Mouse (Mus musculus): ENCODE measurements at regions not wholly inside any gene's neighbourhood (a gene's known extent, or its start where the extent isn't known, plus 50 kb on each side); places are given as distances from the start of the nearest gene placed in this dataset.

DNA sequence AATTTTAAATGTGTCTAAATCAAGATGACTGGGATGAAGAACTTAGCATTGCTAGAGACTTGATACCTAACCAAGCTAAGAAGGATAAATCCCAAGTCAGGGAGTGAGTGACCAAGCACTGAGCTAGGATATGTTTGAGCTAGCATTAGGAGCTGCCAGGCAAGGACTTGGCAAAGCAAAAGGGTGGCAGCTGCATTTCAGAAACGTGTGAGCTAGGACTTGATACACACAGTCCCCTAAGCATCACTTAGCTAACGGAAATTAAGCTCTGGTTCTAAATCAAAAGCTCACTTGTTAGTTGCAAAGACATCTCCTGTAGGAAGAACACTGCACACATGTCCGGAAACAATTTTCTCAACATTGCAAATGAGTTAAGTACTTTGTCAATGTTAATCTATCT lies 308.2 kb upstream of the Mpped2 start:
- no peaks in the 10 kb centered on the region for H3K27me3 ChIP-seq (replicated peaks; ENCODE audit: control insufficient read depth, insufficient read depth, low read length)
- WGBS: 79% methylated on average over 3 of the region's 3 CpGs

DNA sequence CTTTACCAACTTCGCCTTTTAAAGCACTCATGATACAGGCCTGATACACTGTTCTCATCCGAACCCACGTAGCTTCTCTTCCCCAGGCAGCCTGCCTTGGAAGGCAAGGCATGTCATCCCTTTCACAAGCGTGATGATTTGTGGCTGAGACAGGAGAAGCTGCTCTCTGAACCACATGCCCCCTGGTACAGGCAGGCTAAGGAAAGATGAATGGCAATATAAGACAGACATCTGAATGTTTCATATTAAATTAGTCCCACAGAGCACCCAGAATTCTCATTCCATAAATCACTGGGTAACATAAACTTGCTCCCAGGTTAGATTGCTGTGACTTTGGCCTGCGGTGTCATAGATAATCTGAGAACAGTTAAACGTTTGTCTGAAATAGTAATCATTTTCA lies 280.9 kb upstream of the Mpped2 start:
- DNase-seq (ENCODE audit: low spot score) (no peak), ATAC-seq (replicated peaks; ENCODE audit: low FRiP score, low TSS enrichment, low read depth) (no peak)
- Histone ChIP-seq H3K9ac (ENCODE audit: low read length) (no peak overlapping the region), H3K4me2 (ENCODE audit: low read length) (no peak overlapping the region), H3K4me1 (replicated peaks; ENCODE audit: control insufficient read depth, insufficient read depth, low read length) (no peaks in the 10 kb centered on the region), H3K9me3 (ENCODE audit: control insufficient read depth, low read length) (no peaks in the 10 kb centered on the region), H3K27me3 (replicated peaks; ENCODE audit: control insufficient read depth, insufficient read depth, low read length) (no peaks in the 10 kb centered on the region), H3K36me3 (ENCODE audit: control insufficient read depth, insufficient read depth, low read length) (no peaks in the 10 kb centered on the region), H3K27ac (ENCODE audit: low read depth) (no peak overlapping the region), H3K4me3 (ENCODE audit: low read depth, low read length) (no peak overlapping the region)
- 35% methylated on average over 6 of the region's 6 CpGs for WGBS

More for the DNA sequence above, 308.2 kb upstream of the Mpped2 start:
- Histone ChIP-seq H3K4me1 (replicated peaks; ENCODE audit: control insufficient read depth, insufficient read depth, low read length) (no peaks in the 10 kb centered on the region), H3K9ac (ENCODE audit: low read length) (no peak overlapping the region), H3K36me3 (ENCODE audit: control insufficient read depth, insufficient read depth, low read length) (no peaks in the 10 kb centered on the region), H3K4me2 (ENCODE audit: low read length) (no peak overlapping the region), H3K9me3 (ENCODE audit: control insufficient read depth, low read length) (no peaks in the 10 kb centered on the region), H3K4me3 (ENCODE audit: low read depth, low read length) (no peak overlapping the region), H3K27ac (ENCODE audit: low read depth) (no peak overlapping the region)
- DNase-seq (ENCODE audit: low spot score) (no peak), ATAC-seq (replicated peaks; ENCODE audit: low FRiP score, low TSS enrichment, low read depth) (no peak)

DNA sequence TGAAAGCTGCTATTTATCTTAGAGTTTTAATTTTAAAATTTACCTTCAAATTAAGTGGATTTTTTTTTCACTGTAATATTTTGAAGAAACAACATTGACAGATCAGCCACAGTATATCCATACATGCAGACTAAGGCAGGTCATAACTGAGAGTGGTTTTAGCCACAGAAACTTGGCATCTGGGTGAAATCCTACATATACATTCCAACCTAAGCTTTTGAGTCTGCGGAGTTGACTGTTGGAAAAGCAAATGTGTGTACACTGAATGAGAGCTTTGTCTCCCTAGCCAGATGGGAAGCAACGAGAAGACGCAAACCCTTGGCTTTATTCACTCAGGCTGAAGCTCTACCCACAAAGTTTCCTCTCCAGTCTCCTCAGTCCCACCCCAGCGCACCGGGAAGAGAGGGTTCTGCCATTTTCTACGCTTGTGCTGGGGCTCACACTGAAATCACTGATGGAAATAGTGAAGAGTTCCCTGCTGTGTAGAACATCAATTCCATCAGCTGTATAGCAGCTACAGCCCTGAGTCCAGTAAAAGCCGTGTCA lies 277.5 kb upstream of the Mpped2 start:
- Histone ChIP-seq H3K9me3 (ENCODE audit: control insufficient read depth, low read length) (no peaks in the 10 kb centered on the region), H3K36me3 (ENCODE audit: control insufficient read depth, insufficient read depth, low read length) (no peaks in the 10 kb centered on the region), H3K27ac (ENCODE audit: low read depth) (no peak overlapping the region), H3K4me3 (ENCODE audit: low read depth, low read length) (no peak overlapping the region), H3K4me1 (replicated peaks; ENCODE audit: control insufficient read depth, insufficient read depth, low read length) (no peaks in the 10 kb centered on the region), H3K27me3 (replicated peaks; ENCODE audit: control insufficient read depth, insufficient read depth, low read length) (no peaks in the 10 kb centered on the region), H3K4me2 (ENCODE audit: low read length) (no peak overlapping the region), H3K9ac (ENCODE audit: low read length) (no peak overlapping the region)
- no peak for ATAC-seq (replicated peaks; ENCODE audit: low FRiP score, low TSS enrichment, low read depth)
- no peak for DNase-seq (ENCODE audit: low spot score)
- WGBS: 82% methylated on average over 7 of the region's 7 CpGs

DNA sequence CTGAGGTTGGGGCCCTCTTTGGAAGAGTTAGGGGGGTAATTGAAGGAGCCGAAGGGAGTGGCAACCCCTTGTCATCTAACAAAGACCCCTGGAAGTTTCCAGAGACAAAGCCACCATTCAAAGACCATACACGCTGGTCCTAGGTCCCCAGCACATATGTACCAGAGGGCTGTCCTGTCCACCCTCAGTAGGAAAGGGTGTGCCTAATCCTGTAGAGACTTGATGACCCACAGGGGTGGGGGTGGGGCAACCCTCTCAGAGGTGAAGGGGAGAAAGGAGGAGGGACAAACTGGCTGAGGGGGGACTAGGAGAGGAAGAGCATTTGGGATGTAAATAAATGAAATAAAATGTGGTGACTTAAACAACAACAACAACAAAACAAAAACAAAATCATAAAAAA lies 274.9 kb upstream of the Mpped2 start:
- no peak overlapping the region for H3K4me3 ChIP-seq (ENCODE audit: low read depth, low read length)
- no peak for ATAC-seq (replicated peaks; ENCODE audit: low FRiP score, low TSS enrichment, low read depth)
- no peaks in the 10 kb centered on the region for H3K9me3 ChIP-seq (ENCODE audit: control insufficient read depth, low read length)
- no peaks in the 10 kb centered on the region for H3K4me1 ChIP-seq (replicated peaks; ENCODE audit: control insufficient read depth, insufficient read depth, low read length)
- 89% methylated on average over 2 of the region's 2 CpGs for WGBS
- H3K27ac ChIP-seq (ENCODE audit: low read depth): no peak overlapping the region
- no peaks in the 10 kb centered on the region for H3K36me3 ChIP-seq (ENCODE audit: control insufficient read depth, insufficient read depth, low read length)
- no peaks in the 10 kb centered on the region for H3K27me3 ChIP-seq (replicated peaks; ENCODE audit: control insufficient read depth, insufficient read depth, low read length)
- H3K9ac ChIP-seq (ENCODE audit: low read length): no peak overlapping the region
- H3K4me2 ChIP-seq (ENCODE audit: low read length): no peak overlapping the region
- no peak for DNase-seq (ENCODE audit: low spot score)

DNA sequence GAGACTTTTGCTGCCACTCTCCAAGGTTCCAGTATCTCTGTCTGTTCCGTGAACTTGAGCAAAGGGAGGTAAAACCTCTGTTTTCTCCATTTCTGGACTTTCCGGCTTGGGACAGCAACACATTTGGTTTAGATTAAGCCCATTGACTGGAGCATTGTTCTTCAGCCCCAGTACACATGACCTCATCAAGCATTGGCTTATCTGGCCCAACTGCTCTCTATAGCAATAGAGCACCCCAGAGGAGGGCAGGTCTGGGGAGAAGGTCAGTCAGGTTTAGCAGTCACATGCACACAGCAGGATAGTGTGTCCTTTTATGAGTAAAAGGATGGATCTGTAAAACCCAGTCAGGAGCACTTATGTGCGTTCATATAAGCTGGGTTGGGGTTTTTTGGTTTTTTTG lies 268.1 kb upstream of the Mpped2 start:
- H3K27ac ChIP-seq (ENCODE audit: low read depth): no peak overlapping the region
- H3K9ac ChIP-seq (ENCODE audit: low read length): no peak overlapping the region
- H3K9me3 ChIP-seq (ENCODE audit: control insufficient read depth, low read length): no peaks in the 10 kb centered on the region
- WGBS: 78% methylated on average over 3 of the region's 3 CpGs
- H3K36me3 ChIP-seq (ENCODE audit: control insufficient read depth, insufficient read depth, low read length): no peaks in the 10 kb centered on the region
- H3K27me3 ChIP-seq (replicated peaks; ENCODE audit: control insufficient read depth, insufficient read depth, low read length): no peaks in the 10 kb centered on the region
- no peak overlapping the region for H3K4me2 ChIP-seq (ENCODE audit: low read length)
- DNase-seq (ENCODE audit: low spot score) (no peak), ATAC-seq (replicated peaks; ENCODE audit: low FRiP score, low TSS enrichment, low read depth) (no peak)
- H3K4me1 ChIP-seq (replicated peaks; ENCODE audit: control insufficient read depth, insufficient read depth, low read length): no peaks in the 10 kb centered on the region
- no peak overlapping the region for H3K4me3 ChIP-seq (ENCODE audit: low read depth, low read length)

DNA sequence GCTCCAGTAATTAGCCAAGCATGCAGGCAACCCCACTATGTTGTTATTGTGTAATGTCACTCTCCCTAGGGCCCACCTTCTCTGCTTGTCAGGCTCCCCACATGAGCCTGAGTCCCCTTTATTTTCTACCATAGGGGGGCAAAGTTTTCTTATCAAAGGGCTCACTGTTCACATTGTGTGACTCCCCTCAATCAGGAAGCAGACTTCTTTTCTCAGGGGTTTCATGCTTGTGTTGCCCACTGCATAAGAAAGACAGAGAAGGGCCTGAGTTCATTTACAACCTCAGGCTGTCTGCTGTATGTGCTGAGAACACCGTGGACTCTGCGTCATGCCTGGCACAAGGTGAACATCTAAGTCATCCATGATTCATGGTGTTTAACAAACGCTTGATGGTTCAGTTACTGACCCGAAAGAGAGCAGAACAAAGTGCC lies 267.6 kb upstream of the Mpped2 start:
- WGBS: 51% methylated on average over 4 of the region's 4 CpGs
- H3K27me3 ChIP-seq (replicated peaks; ENCODE audit: control insufficient read depth, insufficient read depth, low read length): no peaks in the 10 kb centered on the region

DNA sequence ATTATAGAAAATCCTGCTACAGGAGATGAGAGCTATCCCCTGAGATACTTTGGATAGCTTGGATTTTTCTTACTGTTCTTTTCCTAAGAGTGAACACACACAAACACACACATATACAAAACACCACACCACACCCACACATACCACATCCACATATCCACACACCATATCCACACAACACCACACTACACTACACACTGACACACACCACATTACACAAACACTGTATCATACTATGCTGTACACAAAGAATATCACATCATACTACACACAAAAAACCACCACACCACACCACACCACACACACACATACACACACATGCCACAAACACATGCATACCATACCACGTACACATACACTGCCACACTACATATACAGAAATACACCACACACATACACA lies 267.1 kb upstream of the Mpped2 start:
- WGBS: 97% methylated on average over 1 of the region's 1 CpGs
- Histone ChIP-seq H3K27me3 (replicated peaks; ENCODE audit: control insufficient read depth, insufficient read depth, low read length) (no peaks in the 10 kb centered on the region), H3K36me3 (ENCODE audit: control insufficient read depth, insufficient read depth, low read length) (no peaks in the 10 kb centered on the region), H3K27ac (ENCODE audit: low read depth) (no peak overlapping the region), H3K4me2 (ENCODE audit: low read length) (no peak overlapping the region), H3K4me1 (replicated peaks; ENCODE audit: control insufficient read depth, insufficient read depth, low read length) (no peaks in the 10 kb centered on the region), H3K9me3 (ENCODE audit: control insufficient read depth, low read length) (no peaks in the 10 kb centered on the region), H3K9ac (ENCODE audit: low read length) (no peak overlapping the region), H3K4me3 (ENCODE audit: low read depth, low read length) (no peak overlapping the region)
- ATAC-seq (replicated peaks; ENCODE audit: low FRiP score, low TSS enrichment, low read depth): no peak
- DNase-seq (ENCODE audit: low spot score): no peak

More for the DNA sequence above, 267.6 kb upstream of the Mpped2 start:
- Histone ChIP-seq H3K9me3 (ENCODE audit: control insufficient read depth, low read length) (no peaks in the 10 kb centered on the region), H3K36me3 (ENCODE audit: control insufficient read depth, insufficient read depth, low read length) (no peaks in the 10 kb centered on the region), H3K4me3 (ENCODE audit: low read depth, low read length) (no peak overlapping the region), H3K4me1 (replicated peaks; ENCODE audit: control insufficient read depth, insufficient read depth, low read length) (no peaks in the 10 kb centered on the region), H3K27ac (ENCODE audit: low read depth) (no peak overlapping the region), H3K9ac (ENCODE audit: low read length) (no peak overlapping the region), H3K4me2 (ENCODE audit: low read length) (no peak overlapping the region)
- DNase-seq (ENCODE audit: low spot score) (no peak), ATAC-seq (replicated peaks; ENCODE audit: low FRiP score, low TSS enrichment, low read depth) (no peak)

DNA sequence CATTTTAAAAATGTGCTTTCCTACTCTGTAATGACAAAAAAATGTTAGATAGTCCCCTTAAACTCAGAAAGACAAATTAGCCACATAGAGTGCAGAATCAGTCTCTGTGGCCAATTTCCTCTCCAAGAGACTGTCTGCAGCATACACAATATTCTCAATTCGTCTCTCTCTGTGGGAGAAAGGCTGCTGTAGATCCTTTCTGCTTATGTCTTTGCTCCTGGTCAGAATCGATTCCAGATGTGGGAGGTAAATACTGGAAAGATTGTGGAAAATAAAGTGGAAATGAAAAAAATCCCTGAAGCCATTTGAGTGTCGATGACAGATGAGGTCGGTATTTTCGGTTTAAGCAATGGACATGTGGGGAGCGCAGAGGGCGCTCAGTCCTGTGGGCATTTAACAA lies 265.8 kb upstream of the Mpped2 start:
- Histone ChIP-seq H3K27ac (ENCODE audit: low read depth) (no peak overlapping the region), H3K27me3 (replicated peaks; ENCODE audit: control insufficient read depth, insufficient read depth, low read length) (no peaks in the 10 kb centered on the region), H3K4me2 (ENCODE audit: low read length) (no peak overlapping the region), H3K9me3 (ENCODE audit: control insufficient read depth, low read length) (no peaks in the 10 kb centered on the region), H3K9ac (ENCODE audit: low read length) (no peak overlapping the region), H3K4me3 (ENCODE audit: low read depth, low read length) (no peak overlapping the region), H3K36me3 (ENCODE audit: control insufficient read depth, insufficient read depth, low read length) (no peaks in the 10 kb centered on the region), H3K4me1 (replicated peaks; ENCODE audit: control insufficient read depth, insufficient read depth, low read length) (peaks cover 8% of the 10 kb centered on the region; the same call in 1 of the 2 replicates)
- ATAC-seq (replicated peaks; ENCODE audit: low FRiP score, low TSS enrichment, low read depth) (no peak), DNase-seq (ENCODE audit: low spot score) (no peak)
- 72% methylated on average over 7 of the region's 7 CpGs for WGBS

DNA sequence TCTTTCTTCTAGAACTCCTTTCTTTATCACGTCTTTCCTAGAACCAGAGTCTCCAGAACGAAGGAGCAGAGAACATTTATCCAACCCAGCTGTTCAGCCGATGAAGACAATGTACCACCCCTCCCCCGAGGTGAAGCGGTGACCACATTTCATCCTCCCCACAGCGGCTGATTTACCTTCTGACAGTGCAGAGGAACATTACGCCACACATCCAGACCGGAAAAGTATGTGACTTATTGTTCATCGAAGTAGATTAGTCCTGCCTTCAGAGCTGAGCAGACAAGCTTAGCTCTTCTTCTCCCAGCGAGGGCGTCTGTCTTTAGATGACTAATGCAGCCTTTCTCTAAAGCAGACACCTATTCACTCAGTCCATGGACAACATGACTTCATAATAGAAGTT lies 264.2 kb upstream of the Mpped2 start:
- WGBS: 23% methylated on average over 11 of the region's 11 CpGs
- Histone ChIP-seq H3K36me3 (ENCODE audit: control insufficient read depth, insufficient read depth, low read length) (no peaks in the 10 kb centered on the region), H3K9ac (ENCODE audit: low read length) (no peak overlapping the region), H3K9me3 (ENCODE audit: control insufficient read depth, low read length) (no peaks in the 10 kb centered on the region), H3K4me1 (replicated peaks; ENCODE audit: control insufficient read depth, insufficient read depth, low read length) (peaks cover 8% of the 10 kb centered on the region; the same call in 1 of the 2 replicates), H3K4me2 (ENCODE audit: low read length) (peak overlapping the region; percentile 1; the same call in 1 of the 2 replicates), H3K27me3 (replicated peaks; ENCODE audit: control insufficient read depth, insufficient read depth, low read length) (no peaks in the 10 kb centered on the region), H3K27ac (ENCODE audit: low read depth) (no peak overlapping the region), H3K4me3 (ENCODE audit: low read depth, low read length) (no peak overlapping the region)
- ATAC-seq (replicated peaks; ENCODE audit: low FRiP score, low TSS enrichment, low read depth): 0 out of 2 replicates have a peak, but pooled peaks have one; percentile 24
- no peak for DNase-seq (ENCODE audit: low spot score)

Measured in intestine, embryonic 14.5 days (tissue).